Mouse (Mus musculus): ENCODE measurements around the gene 4922502D21Rik.

Gene 4922502D21Rik

DNA sequence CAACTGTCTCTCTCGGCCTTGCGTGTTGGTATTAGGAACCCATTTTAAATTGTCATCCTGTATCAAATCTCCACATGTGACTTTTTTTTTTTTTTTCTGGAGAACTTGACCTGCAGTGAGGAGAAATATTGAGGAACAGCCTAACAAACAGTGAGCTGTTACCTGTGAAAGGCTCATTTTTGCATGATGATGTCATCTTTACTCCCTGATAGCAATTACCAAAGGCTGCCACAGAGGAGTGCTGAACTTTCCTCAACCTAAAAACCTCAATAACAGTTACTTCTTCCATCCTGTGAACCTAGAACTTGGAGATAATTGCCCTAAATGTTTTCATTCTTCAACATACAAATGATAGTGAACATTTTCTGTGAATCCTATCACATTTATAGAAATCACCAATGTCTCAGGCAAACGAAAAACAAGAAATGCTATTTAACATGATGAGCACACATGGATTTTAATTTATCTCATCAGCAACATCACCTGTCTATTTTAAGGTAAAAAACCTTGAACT lies 16.9 kb downstream of the 4922502D21Rik start:
- in situ Hi-C loops (cut with MboI, MseI): loop anchor here (5.0 kb wide), 1 partner anchor 47 kb away; no protein-coding TSS in a partner anchor

DNA sequence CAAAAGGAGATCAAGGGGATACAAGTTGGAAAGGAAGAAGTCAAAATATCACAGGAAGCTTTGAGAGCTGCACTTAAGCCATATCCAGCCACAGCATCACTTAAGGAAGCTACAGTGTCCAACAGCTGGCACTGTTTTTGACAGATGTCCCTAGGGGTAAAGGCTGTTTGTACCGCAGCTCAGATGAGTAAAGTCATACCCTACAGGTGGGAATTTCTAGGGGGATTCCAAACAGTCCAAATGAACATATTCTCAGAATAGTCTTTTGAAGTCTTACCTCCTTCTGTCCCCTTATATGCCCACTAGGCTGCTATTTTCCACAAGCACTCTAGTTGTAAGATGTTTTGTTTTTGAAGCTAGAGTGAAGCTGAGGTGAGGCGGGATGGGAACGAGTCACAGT lies 19.1 kb downstream of the 4922502D21Rik start:
- in situ Hi-C loops (cut with MboI, MseI): no loop called here

DNA sequence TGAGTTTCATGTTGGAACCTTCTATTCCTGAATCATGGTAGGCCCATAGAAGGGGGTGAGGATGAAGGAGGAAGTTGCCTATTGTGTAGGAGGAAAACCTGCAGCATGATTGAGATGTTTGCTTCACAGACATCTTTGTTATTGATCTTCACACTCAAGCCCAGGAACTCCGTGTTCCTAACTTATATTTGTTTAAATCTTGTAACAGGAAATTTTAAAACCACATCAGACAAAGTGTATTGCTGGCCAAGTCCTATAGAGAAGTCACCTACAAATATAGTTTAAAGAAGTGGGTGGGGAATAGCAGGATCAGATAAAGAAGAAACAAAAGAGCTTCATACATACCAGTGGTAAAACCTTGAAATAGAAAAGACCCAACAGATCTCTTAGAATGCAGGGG lies 27.4 kb downstream of the 4922502D21Rik start:
- in situ Hi-C loops (cut with MboI, MseI): no loop called here

DNA sequence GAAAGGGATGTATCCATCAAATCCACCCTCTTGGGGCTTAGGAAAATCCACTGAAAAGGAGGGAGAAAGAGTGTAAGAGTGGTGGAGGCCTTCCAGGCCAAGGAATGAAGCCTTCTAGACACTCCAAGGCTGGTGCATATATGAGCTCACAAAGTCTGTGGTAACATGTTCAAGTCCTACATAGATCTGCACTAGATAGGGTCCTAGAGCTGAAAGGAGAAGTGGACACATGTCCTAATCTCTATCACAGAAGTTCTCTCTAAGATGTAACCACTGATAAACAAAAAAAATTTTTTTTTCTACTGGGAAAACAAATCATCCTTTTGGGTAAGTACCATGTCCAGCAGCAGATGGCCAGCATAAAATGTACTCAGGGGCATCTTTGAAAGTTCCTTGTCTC lies 42.9 kb downstream of the 4922502D21Rik start:
- in situ Hi-C loops (cut with MboI, MseI): loop anchor here (5.0 kb wide), 1 partner anchor 34 kb away; no protein-coding TSS in a partner anchor

DNA sequence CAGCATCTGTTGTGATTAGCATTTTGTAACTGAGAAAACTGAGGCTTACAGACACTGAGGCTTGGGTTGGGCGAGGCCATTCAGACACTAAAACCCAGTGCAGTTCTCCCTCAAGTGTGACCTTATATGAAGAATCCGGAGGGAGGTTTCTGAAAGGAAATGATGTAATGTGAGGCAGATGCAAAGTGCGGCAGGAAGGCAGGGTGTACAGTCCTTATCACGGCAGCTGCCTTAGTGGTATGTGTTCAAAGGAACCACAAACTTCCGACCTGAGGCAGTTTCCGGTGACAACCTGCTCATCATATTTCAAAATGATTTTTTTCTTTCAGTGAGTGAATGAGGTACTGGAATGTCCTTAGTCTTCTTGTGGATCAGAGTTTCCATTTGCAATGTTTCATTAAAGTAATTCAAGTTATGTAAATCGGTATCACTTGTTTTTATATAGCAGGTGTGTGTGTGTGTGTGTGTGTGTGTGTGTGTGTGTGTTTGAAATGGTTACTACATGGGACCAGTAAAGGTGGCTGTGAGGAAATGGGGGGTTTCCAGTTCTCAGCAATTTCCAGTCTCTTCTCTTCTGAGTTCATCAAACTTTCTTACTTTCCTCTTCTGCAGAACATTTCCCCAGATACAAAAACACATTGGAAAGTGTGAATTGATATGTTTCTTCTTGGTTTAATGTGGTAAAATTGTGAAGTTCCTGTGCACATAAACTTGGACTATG lies 47.1 kb downstream of the 4922502D21Rik start:
- in situ Hi-C loops (cut with MboI, MseI): loop anchor here (5.0 kb wide), 1 partner anchor 38 kb away; no protein-coding TSS in a partner anchor

DNA sequence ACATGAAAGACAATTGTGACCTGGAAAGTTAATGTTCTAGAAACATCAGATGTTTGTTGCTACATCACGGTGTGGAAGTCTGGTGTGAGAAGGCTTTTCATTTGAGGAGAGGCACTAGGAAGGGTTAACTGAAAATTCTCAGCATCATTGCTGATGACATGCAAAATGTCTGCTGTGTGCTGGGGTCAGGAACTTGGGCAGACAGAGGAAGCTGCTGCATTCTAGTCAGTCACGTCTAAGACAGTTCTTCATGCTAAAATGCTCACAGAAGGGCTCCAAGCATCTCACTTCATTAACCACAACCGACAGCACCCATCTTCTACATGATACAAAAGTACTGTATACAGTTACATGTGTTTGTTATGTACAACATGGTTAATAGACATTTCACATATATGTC lies 48.3 kb downstream of the 4922502D21Rik start:
- in situ Hi-C loops (cut with MboI, MseI): no loop called here

DNA sequence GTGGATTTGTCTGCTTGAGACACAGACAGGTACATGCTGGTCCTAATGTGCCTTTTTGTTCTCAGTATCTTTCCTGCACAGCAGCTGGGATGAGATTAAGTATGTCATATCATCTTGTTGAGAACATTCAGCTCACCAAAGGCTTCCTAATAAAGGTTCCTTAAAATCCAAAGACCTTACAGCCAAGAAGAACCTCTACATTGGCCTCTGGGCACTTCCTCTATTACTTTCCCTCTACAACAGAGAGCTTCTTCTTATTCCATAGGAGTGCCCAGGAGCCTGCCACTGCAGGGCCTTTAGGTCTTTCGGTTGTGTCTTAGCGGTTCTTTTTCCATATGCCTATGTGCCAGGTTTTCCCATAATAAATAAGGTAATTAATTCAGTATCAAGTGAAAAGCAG lies 55.1 kb downstream of the 4922502D21Rik start:
- in situ Hi-C loops (cut with MboI, MseI): loop anchor here (5.0 kb wide), 1 partner anchor 44 kb away; no protein-coding TSS in a partner anchor

DNA sequence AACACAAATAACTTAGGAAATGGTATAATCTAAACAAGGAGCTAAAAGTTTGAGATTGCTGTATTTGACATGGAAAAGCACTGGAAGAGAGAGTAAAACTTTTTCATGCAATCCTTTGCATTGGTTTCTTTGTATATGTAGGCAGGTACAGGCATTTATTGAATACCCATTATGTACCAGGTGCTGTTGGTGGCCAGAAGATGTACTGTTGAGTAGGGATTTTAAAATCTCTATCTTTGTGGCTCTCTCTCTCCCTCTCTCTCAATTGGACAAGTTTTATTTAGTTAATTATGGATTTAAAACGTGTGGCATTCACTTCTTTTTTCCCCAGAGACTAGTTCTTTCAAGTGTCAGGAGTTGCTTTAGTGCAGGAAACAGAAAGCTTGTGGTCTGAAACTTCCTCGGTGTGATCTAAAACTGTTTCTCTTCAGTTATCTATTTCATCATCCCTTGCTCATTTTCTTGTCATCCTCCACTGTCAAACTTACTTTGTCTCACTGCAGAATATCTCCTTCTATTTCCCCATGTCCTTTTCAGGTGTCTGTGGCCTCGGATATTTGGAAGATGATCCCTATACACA lies 55.9 kb downstream of the 4922502D21Rik start:
- in situ Hi-C loops (cut with MboI, MseI): loop anchor here (5.0 kb wide), 1 partner anchor 43 kb away; no protein-coding TSS in a partner anchor

DNA sequence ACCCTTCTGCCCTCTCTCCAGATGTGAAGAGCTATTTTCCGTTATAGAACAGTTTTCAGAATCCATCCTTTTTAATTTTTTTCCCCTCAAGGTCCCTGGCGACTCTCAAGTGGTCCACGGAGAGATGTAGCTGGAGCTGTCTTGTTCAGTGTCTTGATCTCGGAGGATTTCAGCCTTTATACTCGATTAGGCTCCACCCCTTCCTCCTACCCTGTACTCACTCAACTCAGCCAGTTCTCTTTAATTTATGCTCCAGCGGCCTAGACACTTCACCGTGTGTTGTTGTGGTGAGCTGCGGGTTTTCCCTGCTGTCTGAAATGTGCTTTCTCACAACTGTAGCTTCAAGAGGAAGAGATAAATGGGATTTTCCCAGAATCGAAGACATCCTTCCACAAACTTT lies 56.4 kb downstream of the 4922502D21Rik start, which contains the start of gene Cd69:
Gene Cd69 (minus strand): TSS at position 217 of the 400 bp plus-strand sequence.
- in situ Hi-C loops (cut with MboI, MseI): loop anchor here (5.0 kb wide), 1 partner anchor 43 kb away; no protein-coding TSS in a partner anchor

DNA sequence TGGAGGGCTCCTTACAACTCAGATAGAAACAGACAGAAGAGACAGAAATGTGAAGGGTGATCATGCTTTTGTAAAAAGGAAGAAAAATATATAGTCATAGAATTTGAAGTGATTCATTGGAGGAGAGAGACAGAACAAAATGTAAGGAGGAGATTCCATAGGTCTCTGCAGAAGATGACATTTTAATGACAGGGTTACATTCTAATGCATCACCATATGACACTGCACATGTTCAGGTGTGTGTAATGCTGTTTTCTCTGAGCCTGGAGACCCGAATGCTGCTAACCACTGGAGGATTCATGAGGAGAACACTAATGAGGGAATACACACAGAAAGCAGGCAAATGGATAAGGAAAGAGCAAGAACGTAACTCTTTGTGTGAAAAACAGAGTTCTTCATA lies 57.1 kb downstream of the 4922502D21Rik start:
- in situ Hi-C loops (cut with MboI, MseI): no loop called here

DNA sequence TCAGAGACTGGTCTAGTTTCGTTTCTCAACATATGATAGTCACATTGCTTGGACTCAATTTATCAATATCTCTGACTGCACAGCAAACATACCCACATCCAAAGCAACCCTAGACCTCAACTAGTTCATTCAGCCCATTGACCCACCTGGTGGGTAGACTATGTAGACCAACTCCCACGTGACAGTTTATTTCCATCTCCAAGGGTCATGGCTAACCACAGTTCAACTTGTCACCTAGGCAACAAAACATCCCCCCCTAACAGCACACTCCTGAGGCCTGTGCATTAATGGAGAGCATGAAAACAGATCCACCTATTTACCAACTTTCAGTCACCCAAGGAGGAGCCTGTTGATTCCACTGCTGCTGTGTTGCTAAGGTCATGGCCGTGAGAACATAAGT lies 57.9 kb downstream of the 4922502D21Rik start:
- in situ Hi-C loops (cut with MboI, MseI): no loop called here
